Mouse (Mus musculus) embryonic facial prominence, embryonic 12.5 days (tissue): ENCODE measurements at regions not wholly inside any gene's neighbourhood (a gene's known extent, or its start where the extent isn't known, plus 50 kb on each side); places are given as distances from the start of the nearest gene placed in this dataset.

Source experiments
- ATAC-seq: fragments of 200-750 bp; cut with Nextera tagmentation; 2 replicates; pipeline ENCODE4 v1.8.0; 2017; ENCODE audit not compliant: insufficient number of reproducible peaks, insufficient read depth, low FRiP score, low TSS enrichment
- H3K27ac ChIP-seq: fragments of 300-500 bp; sonication (generic); 2 replicates; pipeline ENCODE4 v1.5.1; 2016; ENCODE audit warnings: mild to moderate bottlenecking
- H3K27me3 ChIP-seq: fragments of 300-500 bp; sonication (generic); 2 replicates; pipeline ENCODE4 v1.6.1; 2016; ENCODE audit warnings: mild to moderate bottlenecking, moderate library complexity
- H3K36me3 ChIP-seq: fragments of 300-500 bp; sonication (generic); 2 replicates; pipeline ENCODE4 v1.6.1; 2016; ENCODE audit warnings: mild to moderate bottlenecking
- H3K4me1 ChIP-seq: fragments of 300-500 bp; sonication (generic); 2 replicates; pipeline ENCODE4 v1.6.1; 2016
- H3K4me2 ChIP-seq: fragments of 300-500 bp; sonication (generic); replicated peaks from 2 replicates; pipeline ENCODE4 v1.6.1; 2016; ENCODE audit warnings: mild to moderate bottlenecking, moderate library complexity
- H3K4me3 ChIP-seq: fragments of 300-500 bp; sonication (generic); 2 replicates; pipeline ENCODE4 v1.5.1; 2016; ENCODE audit warnings: mild to moderate bottlenecking
- H3K9ac ChIP-seq: fragments of 300-500 bp; sonication (generic); 2 replicates; pipeline ENCODE4 v1.6.1; 2016; ENCODE audit warnings: mild to moderate bottlenecking, moderate library complexity
- H3K9me3 ChIP-seq: fragments of 300-500 bp; sonication (generic); 2 replicates; pipeline ENCODE4 v1.6.1; 2016; ENCODE audit warnings: mild to moderate bottlenecking, moderate library complexity
- WGBS: fragments of 180-500 bp; shearing (Covaris S2); methylation state at CpG from one replicate; pipeline ENCODE4 v1.1.7; 2016; 5-methylcytosine and 5-hydroxymethylcytosine counted together

DNA sequence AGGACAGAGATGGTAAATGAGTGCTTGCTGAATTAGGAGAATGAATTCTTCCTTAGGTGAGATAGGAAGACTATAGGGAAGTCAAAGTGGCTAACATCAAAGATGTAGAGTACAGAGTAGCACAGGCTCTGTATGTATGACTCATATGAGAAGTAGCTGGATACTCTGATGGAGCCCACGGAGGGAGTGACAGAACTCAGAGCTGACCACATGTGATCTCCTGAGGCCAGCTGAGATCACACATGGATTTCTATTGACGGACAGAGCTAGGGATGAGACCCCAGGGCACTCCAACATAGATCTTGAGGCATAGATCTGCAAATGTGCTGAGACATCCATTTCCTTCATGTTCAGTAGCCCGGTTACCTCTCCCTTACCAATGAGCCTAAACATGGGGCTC, 66.0 kb downstream of the Cops8 start:
- Histone ChIP-seq H3K27me3 (no peaks in the 10 kb centered on the region), H3K4me2 (no peak overlapping the region), H3K9me3 (no peaks in the 10 kb centered on the region), H3K27ac (no peak overlapping the region), H3K9ac (no peak overlapping the region), H3K4me3 (no peak overlapping the region), H3K36me3 (no peaks in the 10 kb centered on the region), H3K4me1 (no peaks in the 10 kb centered on the region)
- ATAC-seq: no peak
- 89% methylated on average over 3 of the region's 3 CpGs for WGBS

- Histone ChIP-seq H3K9me3 (no peaks in the 10 kb centered on the region), H3K27me3 (no peaks in the 10 kb centered on the region), H3K9ac (no peak overlapping the region), H3K36me3 (no peaks in the 10 kb centered on the region), H3K27ac (no peak overlapping the region), H3K4me3 (no peak overlapping the region), H3K4me1 (no peaks in the 10 kb centered on the region), H3K4me2 (no peak overlapping the region)
- ATAC-seq: no peak
- WGBS: 94% methylated on average over 1 of the region's 1 CpGs
These were observed 66.5 kb downstream of the Cops8 start for GRCm38 (mm10) chr1:90669237-90669636.

DNA sequence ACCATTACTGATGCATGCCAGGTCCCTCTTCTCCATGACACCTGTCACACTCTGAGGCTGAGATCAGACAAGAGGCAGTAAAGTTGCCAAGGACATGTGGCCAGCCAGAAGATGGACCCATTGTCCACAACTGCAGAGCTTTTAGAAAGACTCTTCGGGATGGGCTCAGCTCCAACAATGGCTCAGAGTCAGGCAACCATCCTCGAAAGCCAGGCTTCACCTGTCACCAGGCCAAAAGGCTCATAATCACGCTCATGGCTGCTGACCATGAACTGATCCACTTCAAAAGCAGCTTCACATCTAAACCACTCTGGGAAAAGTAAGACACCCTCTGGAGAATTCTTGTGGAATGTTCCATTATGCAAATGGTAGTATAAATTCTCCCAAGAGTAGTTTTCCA, 67.6 kb downstream of the Cops8 start:
- Histone ChIP-seq H3K27me3 (no peaks in the 10 kb centered on the region), H3K36me3 (no peaks in the 10 kb centered on the region), H3K9me3 (no peaks in the 10 kb centered on the region), H3K27ac (no peak overlapping the region), H3K4me2 (no peak overlapping the region), H3K4me1 (no peaks in the 10 kb centered on the region), H3K4me3 (no peak overlapping the region), H3K9ac (no peak overlapping the region)
- WGBS: 88% methylated on average over 3 of the region's 3 CpGs
- no peak for ATAC-seq

- Histone ChIP-seq H3K4me3 (no peak overlapping the region), H3K4me1 (peaks cover 6% of the 10 kb centered on the region), H3K27ac (no peak overlapping the region), H3K9ac (no peak overlapping the region), H3K27me3 (no peaks in the 10 kb centered on the region), H3K9me3 (no peaks in the 10 kb centered on the region), H3K36me3 (no peaks in the 10 kb centered on the region), H3K4me2 (no peak overlapping the region)
- ATAC-seq: no peak
- 75% methylated on average over 2 of the region's 2 CpGs for WGBS
These were observed 71.0 kb downstream of the Cops8 start for GRCm38 (mm10) chr1:90673751-90674150.

- Histone ChIP-seq H3K27ac (peak overlapping the region; percentile 31; the same call in 1 of the 2 replicates), H3K4me1 (peaks cover 6% of the 10 kb centered on the region), H3K4me3 (no peak overlapping the region), H3K27me3 (no peaks in the 10 kb centered on the region), H3K9me3 (no peaks in the 10 kb centered on the region), H3K4me2 (no peak overlapping the region), H3K9ac (no peak overlapping the region), H3K36me3 (no peaks in the 10 kb centered on the region)
- 0 out of 2 replicates have a peak, but pooled peaks have one; percentile 64 for ATAC-seq
- 35% methylated on average over 9 of the region's 9 CpGs for WGBS
These were observed 73.6 kb downstream of the Cops8 start for GRCm38 (mm10) chr1:90676192-90677006.

DNA sequence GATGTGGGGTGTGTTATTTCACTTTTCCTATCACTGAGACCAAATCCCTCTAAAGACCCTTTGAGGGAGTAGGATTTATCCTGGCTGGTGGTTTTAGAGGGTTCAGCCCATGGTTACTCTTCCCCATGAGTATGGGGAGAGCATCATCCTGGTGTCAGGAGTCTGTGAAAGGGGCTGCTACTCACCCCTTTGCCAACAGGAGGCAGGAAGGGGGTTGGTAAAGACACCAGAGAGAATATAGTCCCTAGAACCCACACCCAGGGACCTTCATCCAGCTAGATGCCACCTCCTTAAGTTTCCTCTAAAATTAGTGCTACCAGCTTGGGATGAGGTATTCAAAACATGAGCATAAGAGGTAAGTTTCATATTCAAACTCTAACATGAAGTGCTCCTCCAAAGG, 74.4 kb downstream of the Cops8 start:
- no peak overlapping the region for H3K4me2 ChIP-seq
- ATAC-seq: no peak
- H3K9ac ChIP-seq: no peak overlapping the region
- H3K27me3 ChIP-seq: no peaks in the 10 kb centered on the region
- H3K9me3 ChIP-seq: no peaks in the 10 kb centered on the region
- H3K27ac ChIP-seq: no peak overlapping the region
- no peak overlapping the region for H3K4me3 ChIP-seq
- no peaks in the 10 kb centered on the region for H3K36me3 ChIP-seq
- H3K4me1 ChIP-seq: peaks cover 6% of the 10 kb centered on the region

GRCm38 (mm10) chr1:90677651-90678201, 74.9 kb downstream of the Cops8 start:
- Histone ChIP-seq H3K9me3 (no peaks in the 10 kb centered on the region), H3K27me3 (no peaks in the 10 kb centered on the region), H3K27ac (no peak overlapping the region), H3K36me3 (no peaks in the 10 kb centered on the region), H3K4me3 (no peak overlapping the region), H3K4me1 (peaks cover 6% of the 10 kb centered on the region), H3K9ac (no peak overlapping the region), H3K4me2 (no peak overlapping the region)
- ATAC-seq: no peak
- 54% methylated on average over 1 of the region's 1 CpGs for WGBS

DNA sequence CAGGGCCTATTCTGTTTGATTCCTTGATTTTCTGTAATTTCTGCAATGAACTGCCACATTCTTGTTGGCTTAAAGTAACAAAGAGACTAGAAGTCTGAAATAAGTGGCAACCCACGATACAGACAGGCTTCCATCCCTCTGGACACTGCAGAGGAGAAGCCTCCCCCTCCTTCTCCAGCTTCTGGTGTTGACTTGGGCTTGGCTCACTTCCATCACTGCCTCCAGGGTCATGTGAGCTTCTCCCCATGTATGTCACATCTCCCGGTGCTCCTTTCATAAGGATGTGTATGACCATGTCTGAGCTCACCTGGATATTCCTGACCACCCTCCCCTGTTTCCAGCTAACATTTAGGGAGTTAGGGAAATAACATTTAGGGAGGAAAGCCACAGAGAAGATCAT, 75.6 kb downstream of the Cops8 start:
- Histone ChIP-seq H3K27ac (no peak overlapping the region), H3K9me3 (no peaks in the 10 kb centered on the region), H3K9ac (no peak overlapping the region), H3K4me1 (peaks cover 6% of the 10 kb centered on the region), H3K4me2 (no peak overlapping the region), H3K36me3 (no peaks in the 10 kb centered on the region), H3K27me3 (no peaks in the 10 kb centered on the region), H3K4me3 (no peak overlapping the region)
- 77% methylated on average over 2 of the region's 2 CpGs for WGBS
- ATAC-seq: no peak

- no peaks in the 10 kb centered on the region; the same call in 1 of the 2 replicates for H3K9me3 ChIP-seq
- no peak overlapping the region for H3K27ac ChIP-seq
- no peaks in the 10 kb centered on the region for H3K4me1 ChIP-seq
- H3K36me3 ChIP-seq: no peaks in the 10 kb centered on the region
- no peak overlapping the region for H3K4me2 ChIP-seq
- no peak overlapping the region for H3K9ac ChIP-seq
- H3K27me3 ChIP-seq: no peaks in the 10 kb centered on the region
- H3K4me3 ChIP-seq: no peak overlapping the region
- WGBS: 76% methylated on average over 5 of the region's 5 CpGs
- no peak for ATAC-seq
These were observed 85.3 kb downstream of the Cops8 start for GRCm38 (mm10) chr1:90688086-90688485.

DNA sequence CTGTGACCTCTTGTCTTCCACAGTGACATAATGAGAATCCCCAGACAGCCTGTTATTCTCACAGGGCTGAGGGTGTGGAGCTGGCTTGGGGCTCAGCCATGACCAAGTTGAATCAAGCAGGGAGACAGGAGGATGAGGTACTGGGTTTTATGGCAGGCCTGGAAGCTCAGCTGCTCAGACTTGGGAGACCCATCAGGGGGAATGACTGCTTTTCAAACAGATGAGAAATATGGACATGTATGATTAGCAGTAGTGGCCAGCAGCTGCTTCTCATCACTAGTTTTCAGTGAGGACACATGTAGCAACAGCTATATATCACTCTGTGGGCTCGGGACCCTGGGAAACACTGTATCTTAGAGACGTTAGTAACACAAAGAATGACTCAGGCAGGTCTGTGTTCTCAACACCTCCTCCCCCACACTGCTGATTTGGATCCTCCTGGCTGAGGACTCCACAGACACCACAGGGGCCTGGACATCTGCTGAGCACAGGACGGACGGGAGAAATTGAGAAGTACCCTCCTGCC, 87.9 kb downstream of the Cops8 start:
- ATAC-seq: no peak
- 66% methylated on average over 4 of the region's 4 CpGs for WGBS
- no peak overlapping the region for H3K27ac ChIP-seq

GRCm38 (mm10) chr1:90691157-90691594, 88.4 kb downstream of the Cops8 start:
- Histone ChIP-seq H3K4me1 (no peaks in the 10 kb centered on the region), H3K4me2 (no peak overlapping the region), H3K4me3 (no peak overlapping the region), H3K9me3 (no peaks in the 10 kb centered on the region; the same call in 1 of the 2 replicates), H3K9ac (no peak overlapping the region), H3K36me3 (no peaks in the 10 kb centered on the region), H3K27me3 (no peaks in the 10 kb centered on the region), H3K27ac (no peak overlapping the region)
- ATAC-seq: no peak
- WGBS: 80% methylated on average over 6 of the region's 6 CpGs

More for the DNA sequence above, 87.9 kb downstream of the Cops8 start:
- H3K36me3 ChIP-seq: no peaks in the 10 kb centered on the region
- H3K9ac ChIP-seq: no peak overlapping the region
- no peak overlapping the region for H3K4me2 ChIP-seq
- no peaks in the 10 kb centered on the region for H3K4me1 ChIP-seq
- no peaks in the 10 kb centered on the region for H3K27me3 ChIP-seq
- H3K9me3 ChIP-seq: no peaks in the 10 kb centered on the region; the same call in 1 of the 2 replicates
- no peak overlapping the region for H3K4me3 ChIP-seq

DNA sequence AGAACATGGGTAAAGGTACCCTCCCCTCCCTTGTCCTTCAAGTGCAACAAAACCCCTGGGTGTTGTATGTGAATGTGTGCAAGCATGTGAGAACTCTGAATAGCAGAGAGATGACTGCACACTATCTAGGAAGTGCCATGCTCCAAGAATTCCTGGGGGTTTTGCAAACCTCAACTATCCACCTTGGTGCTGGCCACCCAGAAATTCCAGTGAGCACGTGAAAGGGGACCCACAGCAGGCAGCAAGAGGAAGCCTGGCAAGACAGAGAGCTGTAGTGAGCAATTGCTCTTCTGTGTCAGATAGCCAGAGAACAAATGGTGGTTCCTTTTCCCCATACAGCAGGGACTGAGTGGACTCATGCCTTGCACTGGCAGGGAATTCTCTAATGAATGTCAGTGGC, 90.1 kb downstream of the Cops8 start:
- 61% methylated on average over 1 of the region's 1 CpGs for WGBS
- H3K9me3 ChIP-seq: no peaks in the 10 kb centered on the region
- H3K9ac ChIP-seq: no peak overlapping the region
- H3K27me3 ChIP-seq: no peaks in the 10 kb centered on the region
- H3K27ac ChIP-seq: no peak overlapping the region
- no peaks in the 10 kb centered on the region for H3K4me1 ChIP-seq
- H3K36me3 ChIP-seq: no peaks in the 10 kb centered on the region
- H3K4me2 ChIP-seq: no peak overlapping the region
- ATAC-seq: no peak
- H3K4me3 ChIP-seq: no peak overlapping the region
